Mouse (Mus musculus) retina, embryonic 14.5 days (tissue): Measurements from ENCODE around the gene Otx2.
A peak's percentile ranks its signal among the peaks of the same experiment; 100 is the strongest.

Experiments
- DNase-seq: peaks from one replicate; pipeline ENCODE4 v3.0.0-alpha.2; 2015; ENCODE audit warnings: low spot score

Otx2 gene

GRCm38 (mm10) chr14:48673541-48673940 is at the start of gene Otx2:
Otx2 (minus strand) TSS chr14:48673819.
- DNase-seq, result peak; percentile 38

GRCm38 (mm10) chr14:48722763-48723162 is 49.1 kb upstream of the Otx2 start:
- no peak for DNase-seq

- DNase-seq, result no peak
Measured at GRCm38 (mm10) chr14:48719296-48719695, 45.7 kb upstream of the Otx2 start.

GRCm38 (mm10) chr14:48717632-48718279 is 44.1 kb upstream of the Otx2 start:
- DNase-seq, result no peak

- no peak for DNase-seq
Measured at GRCm38 (mm10) chr14:48716456-48716855, 42.8 kb upstream of the Otx2 start.

GRCm38 (mm10) chr14:48710871-48711370 is 37.3 kb upstream of the Otx2 start:
- no peak for DNase-seq

GRCm38 (mm10) chr14:48710062-48710870 is 36.6 kb upstream of the Otx2 start:
- no peak for DNase-seq

- DNase-seq, result peak; percentile 46
Measured at GRCm38 (mm10) chr14:48709371-48710061, 35.9 kb upstream of the Otx2 start.

- DNase-seq, result no peak
Measured at GRCm38 (mm10) chr14:48707844-48708383, 34.3 kb upstream of the Otx2 start.

GRCm38 (mm10) chr14:48707391-48707790 is 33.8 kb upstream of the Otx2 start:
- no peak for DNase-seq

- DNase-seq, result no peak
Measured at GRCm38 (mm10) chr14:48700790-48701370, 27.3 kb upstream of the Otx2 start.

- DNase-seq, result no peak
Measured at GRCm38 (mm10) chr14:48679590-48679989, 6.0 kb upstream of the Otx2 start.

- DNase-seq, result no peak
Measured at GRCm38 (mm10) chr14:48678674-48679073, 5.1 kb upstream of the Otx2 start.

- DNase-seq, result peak; percentile 32
Measured at GRCm38 (mm10) chr14:48674036-48674831, 615 bp upstream of the Otx2 start.

GRCm38 (mm10) chr14:48672611-48673176 is 925 bp downstream of the Otx2 start:
- DNase-seq, result no peak

GRCm38 (mm10) chr14:48671480-48672240 is 2.0 kb downstream of the Otx2 start:
- no peak for DNase-seq

GRCm38 (mm10) chr14:48670761-48671479 is 2.7 kb downstream of the Otx2 start:
- no peak for DNase-seq

- DNase-seq, result no peak
Measured at GRCm38 (mm10) chr14:48670258-48670630, 3.4 kb downstream of the Otx2 start.

- peak; percentile 36 for DNase-seq
Measured at GRCm38 (mm10) chr14:48669541-48670257, 3.9 kb downstream of the Otx2 start.
